Mouse (Mus musculus) R1 (cell line): ENCODE data around the gene Mup21.
A peak's percentile ranks its signal among the peaks of the same experiment; 100 is the strongest.
"Not testable (repeated sequence)": the region's sequence is repeated elsewhere in the genome, so short reads cannot be mapped to it uniquely, and the experiment has no call there.

Experiments
- DNase-seq: peaks from one replicate; pipeline ENCODE4 v3.0.0-alpha.2; 2018; ENCODE audit warnings: low read depth, low spot score

Gene Mup21

DNA sequence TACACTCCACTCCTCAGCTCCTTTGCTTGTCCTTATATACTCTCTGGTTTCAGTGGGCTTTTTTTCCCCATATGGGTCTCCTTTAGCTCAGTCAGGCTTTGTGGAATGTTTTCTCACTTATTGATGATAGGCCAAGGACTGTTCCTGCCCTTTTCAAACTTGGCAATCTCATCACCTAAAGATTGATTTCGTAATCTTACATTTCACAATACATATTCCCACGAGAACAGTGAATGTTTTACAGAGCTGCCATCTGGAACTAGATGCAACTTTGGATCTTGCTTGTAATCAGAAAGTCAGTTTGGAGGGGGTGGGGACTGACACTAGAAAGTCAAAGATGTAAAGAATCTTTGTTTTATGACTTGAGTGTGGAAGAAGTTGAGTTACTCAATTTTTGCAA is at the start of gene Mup21:
Gene Mup21 (minus strand): TSS at position 53 of the 400 bp plus-strand sequence.
- DNase-seq, result no peak

DNA sequence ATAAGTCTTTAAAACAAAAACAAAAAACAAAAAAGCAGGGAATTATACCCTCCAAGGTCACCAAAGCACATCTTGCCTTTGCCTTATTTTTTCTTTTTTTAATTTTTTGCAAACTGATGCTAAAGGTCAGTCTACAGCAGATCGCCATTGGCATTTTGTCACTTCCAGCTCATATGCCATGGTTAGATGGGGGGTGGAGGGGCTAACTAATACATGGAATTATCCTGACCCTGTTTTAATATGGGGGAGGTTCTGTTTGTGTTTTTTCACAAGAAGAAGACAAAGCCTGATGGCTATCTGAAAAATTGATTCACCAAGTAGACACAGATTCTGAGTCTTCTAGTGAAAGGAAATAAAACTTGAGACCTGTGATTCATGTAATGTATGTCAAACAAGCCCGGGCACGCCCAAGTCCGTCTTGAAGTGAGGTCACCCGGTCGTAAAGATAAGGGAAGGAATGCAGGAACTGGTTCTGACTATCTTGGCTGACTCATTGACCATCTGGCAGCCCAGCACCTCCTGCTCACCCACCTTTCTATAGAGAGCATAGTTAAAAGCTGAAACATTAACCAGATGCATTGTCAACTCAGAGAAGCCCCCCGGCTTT is 49.4 kb upstream of the Mup21 start:
- no peak for DNase-seq

DNA sequence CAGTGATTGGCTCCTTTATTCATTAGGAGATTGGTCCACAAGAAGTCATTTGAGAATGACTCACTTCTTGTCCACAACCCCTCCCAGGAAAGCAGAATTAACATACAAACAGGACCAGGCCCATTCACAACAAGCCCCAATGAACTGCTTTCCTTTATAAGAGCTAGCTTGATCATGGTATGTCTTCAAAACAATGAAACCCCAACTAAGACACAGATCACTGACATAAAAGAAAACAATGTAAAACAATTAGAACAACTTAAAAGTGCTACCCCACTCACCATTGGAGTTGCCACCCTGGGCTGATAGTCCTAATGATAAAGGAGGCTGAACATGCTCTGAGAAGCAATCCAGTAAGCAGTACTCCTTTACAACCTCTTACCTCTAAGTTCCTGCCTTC is 38.1 kb upstream of the Mup21 start:
- peak; percentile 74 for DNase-seq

DNA sequence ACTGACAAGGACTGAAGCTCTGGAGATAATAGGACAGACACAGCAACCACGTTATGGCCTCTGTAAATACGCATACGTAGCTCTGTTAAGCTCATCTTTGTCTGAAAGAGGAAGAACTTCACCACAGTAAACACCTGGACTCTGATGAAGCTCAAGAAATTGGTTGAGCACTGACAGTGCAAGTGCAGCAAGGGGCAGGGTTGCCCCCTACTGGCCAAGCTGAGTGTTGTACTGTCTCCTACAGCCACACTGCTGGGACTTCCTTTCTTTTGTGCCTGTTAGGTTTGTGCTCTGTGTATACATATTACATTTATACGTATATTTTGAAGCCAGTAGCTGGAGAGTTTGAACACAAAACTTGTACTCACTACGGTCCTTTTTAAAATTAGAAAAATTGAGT is 26.6 kb upstream of the Mup21 start:
- DNase-seq, result peak; percentile 59

DNA sequence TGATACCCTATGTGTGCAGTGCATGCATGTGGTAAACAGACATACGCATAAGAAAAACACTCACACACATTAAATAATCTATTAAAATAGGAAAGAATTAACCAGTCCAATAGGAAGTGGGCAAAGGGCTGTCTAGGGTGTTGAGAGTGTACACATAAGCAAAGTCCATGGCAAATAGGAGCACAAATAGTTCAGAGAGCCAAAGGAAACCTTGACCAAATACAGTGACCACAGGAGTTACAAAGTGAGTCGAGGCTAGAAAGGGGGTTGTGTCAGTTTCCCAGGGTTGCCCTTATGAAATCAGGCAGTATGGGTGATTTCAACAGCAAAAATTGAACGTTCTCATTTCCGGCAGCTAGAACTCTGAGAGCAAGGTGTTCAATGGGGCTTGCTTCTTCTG is 23.8 kb upstream of the Mup21 start:
- DNase-seq, result no peak

DNA sequence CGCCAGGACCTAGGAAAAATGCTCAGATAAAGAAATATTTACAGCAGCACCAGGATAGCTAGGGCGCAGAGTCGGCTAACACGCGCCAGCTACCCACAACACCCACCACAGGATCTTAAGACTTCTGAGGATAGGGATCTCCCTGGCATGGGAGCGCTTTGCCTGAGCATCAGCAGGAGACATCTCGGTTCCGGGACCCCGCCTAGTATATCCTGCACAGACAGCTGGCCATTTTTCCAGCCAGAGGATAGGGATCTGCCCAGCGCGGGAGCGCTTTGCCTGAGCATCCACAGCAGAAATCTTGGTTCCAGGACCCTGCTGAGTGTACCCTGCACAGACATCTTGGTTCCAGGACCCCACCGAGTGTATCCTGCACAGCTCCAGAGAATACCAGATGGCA is 17.0 kb upstream of the Mup21 start:
- not testable (repeated sequence) for DNase-seq

DNA sequence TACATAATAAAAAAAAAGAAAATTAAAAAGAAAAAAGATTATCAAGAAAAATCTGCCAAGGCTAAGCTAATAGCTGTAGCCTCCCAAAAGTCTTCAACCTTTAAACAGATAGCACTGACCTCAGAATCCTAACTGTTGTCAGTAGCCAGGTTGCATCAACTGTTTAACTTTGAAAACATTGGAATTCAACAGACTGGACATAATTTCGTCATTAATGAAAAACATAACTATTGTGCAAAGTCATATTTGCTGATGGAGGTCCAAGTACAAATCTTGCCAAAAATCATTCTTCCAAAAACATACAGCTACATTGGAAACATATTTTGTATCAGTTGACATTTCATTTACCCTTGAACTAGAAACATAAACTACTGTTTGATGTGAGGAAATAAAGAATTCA is 7.7 kb upstream of the Mup21 start:
- DNase-seq, result no peak

DNA sequence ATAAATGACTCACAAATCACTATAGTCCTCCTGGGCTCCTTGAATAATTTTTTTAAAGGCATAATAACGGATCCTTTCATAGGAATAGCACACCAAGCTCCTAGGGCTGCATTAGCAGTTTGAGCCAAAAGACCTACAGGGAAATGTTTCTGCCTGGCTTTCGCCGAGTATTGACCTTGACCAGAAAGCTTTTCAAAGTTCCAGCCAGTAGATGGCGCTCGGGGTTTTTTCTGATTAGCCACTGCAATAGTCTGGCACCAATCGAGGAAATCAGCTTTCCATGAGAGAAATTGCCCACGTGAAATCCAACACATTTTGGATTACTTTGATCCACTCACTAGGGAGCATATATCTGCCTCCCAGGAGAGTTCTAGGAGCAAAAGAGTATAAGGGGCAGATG is 17.0 kb downstream of the Mup21 start:
- DNase-seq, result peak; percentile 75

DNA sequence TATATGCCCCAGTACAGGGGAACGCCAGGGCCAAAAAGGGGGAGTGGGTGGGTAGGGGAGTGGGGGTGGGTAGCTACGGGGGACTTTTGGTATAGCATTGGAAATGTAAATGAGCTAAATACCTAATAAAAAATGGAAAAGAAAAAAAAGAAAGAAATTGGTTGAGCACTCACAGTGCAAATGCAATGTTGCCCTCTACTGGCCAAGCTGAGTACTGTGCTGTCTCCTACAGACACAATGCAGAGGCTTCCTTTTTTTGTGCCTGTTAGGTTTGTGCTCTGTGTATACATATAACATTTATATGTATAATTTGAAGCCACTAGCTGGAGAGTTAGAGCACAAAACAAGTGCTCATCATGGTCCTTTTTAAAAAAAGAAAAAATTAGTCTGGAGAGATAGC is 47.3 kb downstream of the Mup21 start:
- DNase-seq, result peak; percentile 55
